Mouse (Mus musculus) layer of hippocampus, adult 18-20 months (tissue): ENCODE data around the gene Hspa1l. TPM values are rescaled to one million over a fixed set of nuclear protein-coding genes. Genes with fewer than 3 reads are reported as not detected.
A peak's percentile ranks its signal among the peaks of the same experiment; 100 is the strongest.

ENCODE experiments used
- DNase-seq, 2 experiments: peaks; one replicate each; pipeline ENCODE4 v3.0.0; 2022; ENCODE audit warnings: low spot score in 2 of 2
- total RNA-seq, 2 experiments: library from RNA; stranded (reverse); gene quantifications; 2 replicates each; pipeline ENCODE4 v1.2.3; 2021

Gene Hspa1l
- total RNA-seq, 2 experiments from 2014 or later = 0.12 to 0.48 TPM

GRCm38 (mm10) chr17:35022541-35023060 lies 50.1 kb downstream of the Hspa1l start:
- DNase-seq = no peak

GRCm38 (mm10) chr17:35023221-35023620 lies 50.7 kb downstream of the Hspa1l start:
- DNase-seq = no peak

- no peak for DNase-seq
These were observed 51.3 kb downstream of the Hspa1l start for GRCm38 (mm10) chr17:35023756-35024155.

GRCm38 (mm10) chr17:35024261-35024660 lies 51.8 kb downstream of the Hspa1l start:
- DNase-seq = no peak

- no peak for DNase-seq
These were observed 52.4 kb downstream of the Hspa1l start for GRCm38 (mm10) chr17:35024691-35025488.

- DNase-seq = no peak
These were observed 53.7 kb downstream of the Hspa1l start for GRCm38 (mm10) chr17:35026206-35026605.

GRCm38 (mm10) chr17:35027277-35028068 lies 55.0 kb downstream of the Hspa1l start, which contains the start of gene Sapcd1:
TSS of gene Sapcd1 (minus strand) at chr17:35028016.
- DNase-seq = peak in 1 of 2 experiments; percentile 47

GRCm38 (mm10) chr17:35028315-35028714 lies 55.8 kb downstream of the Hspa1l start:
- DNase-seq = no peak

Other genes starting within 250 kb of the Hspa1l start
- 10 to 100 TPM; 71.3 to 73.0 TPM for gene C4b, start 228.8 kb upstream of the Hspa1l start, total RNA-seq
- gene Cyp21a1, start 168.1 kb upstream of the Hspa1l start, total RNA-seq = under 1 TPM in 1 of 2 experiments, not detected in 1; 0.30 TPM
- 10 to 100 TPM; 50.8 to 53.8 TPM for gene Stk19, start 135.8 kb upstream of the Hspa1l start, total RNA-seq
- gene Dxo, start 135.7 kb upstream of the Hspa1l start, total RNA-seq = 10 to 100 TPM; 36.6 to 40.8 TPM
- 10 to 100 TPM; 70.1 to 74.2 TPM for gene Skiv2l, start 122.5 kb upstream of the Hspa1l start, total RNA-seq
- gene Nelfe, start 122.3 kb upstream of the Hspa1l start, total RNA-seq = 10 to 100 TPM; 34.1 to 39.6 TPM
- gene Cfb, start 110.2 kb upstream of the Hspa1l start, total RNA-seq = not detected
- gene Zbtb12, start 93.2 kb upstream of the Hspa1l start, total RNA-seq = 1 to 10 TPM; 8.6 to 8.8 TPM
- under 1 TPM in 1 of 2 experiments, not detected in 1; 0.10 TPM for gene Gm20547, start 90.7 kb upstream of the Hspa1l start, total RNA-seq
- gene C2, start 74.4 kb upstream of the Hspa1l start, total RNA-seq = 1 to 10 TPM in 1 of 2 experiments, under 1 TPM in 1; 0.89 to 3.1 TPM
- gene Ehmt2, start 74.2 kb upstream of the Hspa1l start, total RNA-seq = 100 to 1,000 TPM; 186 to 193 TPM
- under 1 TPM in 1 of 2 experiments, not detected in 1; 0.43 TPM for gene Slc44a4, start 58.2 kb upstream of the Hspa1l start, total RNA-seq
- gene Neu1, start 41.5 kb upstream of the Hspa1l start, total RNA-seq = 10 to 100 TPM; 41.4 to 44.2 TPM
- gene Hspa1b, start 13.5 kb upstream of the Hspa1l start, total RNA-seq = 10 to 100 TPM; 27.5 to 37.5 TPM
- gene Gm20481, start 2.8 kb upstream of the Hspa1l start, total RNA-seq = not detected
- 10 to 100 TPM; 24.3 to 27.8 TPM for gene Hspa1a, start 547 bp upstream of the Hspa1l start, total RNA-seq
- 10 to 100 TPM; 18.2 to 20.7 TPM for gene Lsm2, start 9.2 kb downstream of the Hspa1l start, total RNA-seq
- 10 to 100 TPM; 46.6 to 50.4 TPM for gene Vars, start 28.3 kb downstream of the Hspa1l start, total RNA-seq
- under 1 TPM; 0.15 to 0.22 TPM for gene Vwa7, start 43.9 kb downstream of the Hspa1l start, total RNA-seq
- gene Sapcd1, start 55.3 kb downstream of the Hspa1l start, total RNA-seq = 1 to 10 TPM in 1 of 2 experiments, not detected in 1; 1.4 TPM
- gene Msh5, start 74.0 kb downstream of the Hspa1l start, total RNA-seq = 1 to 10 TPM; 1.5 to 1.6 TPM
- gene Clic1, start 77.3 kb downstream of the Hspa1l start, total RNA-seq = 1 to 10 TPM; 7.7 to 8.3 TPM
- gene Ddah2, start 86.3 kb downstream of the Hspa1l start, total RNA-seq = 10 to 100 TPM in 1 of 2 experiments, 1 to 10 TPM in 1; 9.4 to 11.0 TPM
- not detected for gene Ly6g6c, start 92.7 kb downstream of the Hspa1l start, total RNA-seq
- gene Mpig6b, start 93.5 kb downstream of the Hspa1l start, total RNA-seq = not detected
- gene Ly6g6e, start 104.2 kb downstream of the Hspa1l start, total RNA-seq = 1 to 10 TPM; 3.6 to 5.0 TPM
- gene Ly6g6d, start 105.4 kb downstream of the Hspa1l start, total RNA-seq = 1 to 10 TPM in 1 of 2 experiments, under 1 TPM in 1; 0.87 to 2.0 TPM
- gene Ly6g6f, start 112.9 kb downstream of the Hspa1l start, total RNA-seq = under 1 TPM; 0.57 to 0.58 TPM
- 100 to 1,000 TPM in 1 of 2 experiments, 10 to 100 TPM in 1; 97.6 to 103 TPM for gene Abhd16a, start 116.6 kb downstream of the Hspa1l start, total RNA-seq
- gene Ly6g5c, start 135.6 kb downstream of the Hspa1l start, total RNA-seq = not detected
- under 1 TPM; 0.30 to 0.56 TPM for gene Ly6g5b, start 142.7 kb downstream of the Hspa1l start, total RNA-seq
- gene Gpank1, start 148.8 kb downstream of the Hspa1l start, total RNA-seq = 10 to 100 TPM; 15.2 to 17.1 TPM
- 100 to 1,000 TPM; 179 to 185 TPM for gene Csnk2b, start 149.3 kb downstream of the Hspa1l start, total RNA-seq
- gene D17H6S53E, start 153.7 kb downstream of the Hspa1l start, total RNA-seq = 10 to 100 TPM; 22.5 to 28.9 TPM
- gene Apom, start 159.3 kb downstream of the Hspa1l start, total RNA-seq = not detected
- gene Bag6, start 162.5 kb downstream of the Hspa1l start, total RNA-seq = 100 to 1,000 TPM; 323 to 339 TPM
- 100 to 1,000 TPM; 317 to 343 TPM for gene Prrc2a, start 192.2 kb downstream of the Hspa1l start, total RNA-seq
- gene Aif1, start 203.4 kb downstream of the Hspa1l start, total RNA-seq = 10 to 100 TPM in 1 of 2 experiments, 1 to 10 TPM in 1; 9.4 to 13.0 TPM
- gene Lst1, start 215.7 kb downstream of the Hspa1l start, total RNA-seq = 1 to 10 TPM; 5.5 to 6.7 TPM
- gene Ltb, start 221.7 kb downstream of the Hspa1l start, total RNA-seq = under 1 TPM; 0.41 to 0.64 TPM
- gene Tnf, start 229.3 kb downstream of the Hspa1l start, total RNA-seq = not detected
- under 1 TPM; 0.22 to 0.41 TPM for gene Lta, start 232.6 kb downstream of the Hspa1l start, total RNA-seq
- not detected for gene Gm16181, start 248.1 kb downstream of the Hspa1l start, total RNA-seq